Mouse (Mus musculus) forebrain, embryonic 16.5 days (tissue): Measurements from ENCODE around the gene Nrip3. TPM values are rescaled to one million over a fixed set of nuclear protein-coding genes. Genes with fewer than 3 reads are reported as not detected.

Experiments used
- ATAC-seq: fragments of 200-750 bp; cut with Nextera tagmentation; 2 replicates; pipeline ENCODE4 v1.8.0; 2017; ENCODE audit warnings: mild to moderate bottlenecking, moderate library complexity
- H3K27ac ChIP-seq: fragments of 300-500 bp; sonication (generic); 2 replicates; pipeline ENCODE4 v1.5.1; 2014; ENCODE audit warnings: low read length, control low read depth
- H3K27me3 ChIP-seq: fragments of 300-500 bp; sonication (generic); replicated peaks from 2 replicates; pipeline ENCODE4 v1.6.1; 2014; ENCODE audit warnings: low read length; ENCODE audit not compliant: control insufficient read depth, insufficient read depth
- H3K36me3 ChIP-seq: fragments of 300-500 bp; sonication (generic); 2 replicates; pipeline ENCODE4 v1.6.1; 2014; ENCODE audit not compliant: control insufficient read depth, insufficient read depth
- H3K4me1 ChIP-seq: fragments of 300-500 bp; sonication (generic); replicated peaks from 2 replicates; pipeline ENCODE4 v1.6.1; 2014; ENCODE audit warnings: low read length; ENCODE audit not compliant: control insufficient read depth, insufficient read depth
- H3K4me2 ChIP-seq: fragments of 300-500 bp; sonication (generic); 2 replicates; pipeline ENCODE4 v1.6.1; 2014; ENCODE audit warnings: mild to moderate bottlenecking, low read length, control low read depth
- H3K4me3 ChIP-seq: fragments of 300-500 bp; sonication (generic); replicated peaks from 2 replicates; pipeline ENCODE4 v1.5.1; 2014; ENCODE audit warnings: mild to moderate bottlenecking, low read length, control low read depth
- H3K9ac ChIP-seq: fragments of 300-500 bp; sonication (generic); replicated peaks from 2 replicates; pipeline ENCODE4 v1.6.1; 2014; ENCODE audit warnings: low read depth, low read length, control low read depth
- H3K9me3 ChIP-seq: fragments of 300-500 bp; sonication (generic); 2 replicates; pipeline ENCODE4 v1.6.1; 2016; ENCODE audit warnings: low read length; ENCODE audit not compliant: control insufficient read depth
- WGBS: fragments of 180-500 bp; shearing (Covaris S2); extraction: QIAGEN DNeasy Blood & Tissue Kit; methylation state at CpG from one replicate; pipeline ENCODE4 v1.1.7; 2014; 5-methylcytosine and 5-hydroxymethylcytosine counted together
- polyA plus RNA-seq: library from polyadenylated mRNA; unstranded; fragments of >200 nt; fragmentation: Nextera tagmentation; extraction: Ambion mirVana; gene quantifications from 2 replicates; pipeline ENCODE4 v1.2.1, GENCODE M21; 2015

The Nrip3 gene
- polyA plus RNA-seq, 1 experiment from 2014 or later = 7.9 TPM

DNA sequence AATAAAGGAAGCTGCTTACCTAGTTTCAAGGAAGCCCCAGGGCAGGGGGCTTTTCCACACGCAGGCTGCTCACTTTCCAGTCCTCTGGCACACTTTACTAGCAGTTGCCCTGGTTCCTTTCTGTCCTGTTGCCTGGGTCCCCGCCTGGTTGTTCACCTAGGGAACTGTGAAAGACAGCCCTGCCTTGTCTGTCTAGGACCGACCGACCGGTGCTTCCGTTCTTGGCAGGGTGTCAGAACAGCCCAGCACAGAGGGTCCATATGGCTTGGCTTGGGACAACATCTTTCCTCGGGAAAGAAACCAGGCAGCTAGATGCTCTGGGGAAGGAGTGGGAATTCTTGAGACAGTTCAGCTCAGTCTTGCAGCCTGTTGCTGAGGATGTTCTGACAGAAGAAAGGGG, 1.5 kb upstream of the Nrip3 start:
- H3K4me1 ChIP-seq = peaks cover 20% of the 10 kb centered on the region
- WGBS = 32% methylated on average over 7 of the region's 7 CpGs
- no peaks in the 10 kb centered on the region for H3K9me3 ChIP-seq
- no peak overlapping the region for H3K4me2 ChIP-seq
- H3K27ac ChIP-seq = no peak overlapping the region
- peaks cover 16% of the 10 kb centered on the region; the same call in 1 of the 2 replicates for H3K27me3 ChIP-seq
- H3K36me3 ChIP-seq = no peaks in the 10 kb centered on the region
- no peak for ATAC-seq
- H3K9ac ChIP-seq = no peak overlapping the region
- no peak overlapping the region for H3K4me3 ChIP-seq

DNA sequence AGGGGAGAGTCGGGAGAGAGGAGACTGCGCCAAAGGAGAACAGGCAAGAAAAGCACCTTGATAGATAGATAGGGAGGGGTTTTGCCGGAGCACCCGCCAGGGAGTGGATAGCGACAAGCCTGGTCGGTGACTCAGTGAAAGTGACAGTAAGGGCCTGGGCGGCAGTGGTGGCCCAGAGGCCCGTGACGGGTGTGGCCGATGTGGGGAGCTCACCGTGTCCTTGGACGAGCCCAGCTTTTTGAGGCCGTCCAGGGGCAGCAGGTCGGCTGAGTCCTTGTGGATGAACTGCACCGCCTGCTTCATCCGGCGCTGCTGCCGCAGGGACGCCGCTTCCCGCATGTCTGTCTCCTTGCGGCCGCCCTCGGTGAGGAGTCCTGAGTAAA, 747 bp downstream of the Nrip3 start:
- H3K9me3 ChIP-seq = no peaks in the 10 kb centered on the region
- peak overlapping the region; percentile 69 for H3K4me3 ChIP-seq
- peak; percentile 59 for ATAC-seq
- under 1% methylated on average over 24 of the region's 24 CpGs for WGBS
- H3K4me2 ChIP-seq = peak overlapping the region; percentile 99
- H3K36me3 ChIP-seq = no peaks in the 10 kb centered on the region
- peaks cover 20% of the 10 kb centered on the region for H3K4me1 ChIP-seq
- peaks cover 16% of the 10 kb centered on the region; the same call in 1 of the 2 replicates for H3K27me3 ChIP-seq
- H3K27ac ChIP-seq = no peak overlapping the region
- H3K9ac ChIP-seq = peak overlapping the region; percentile 69

DNA sequence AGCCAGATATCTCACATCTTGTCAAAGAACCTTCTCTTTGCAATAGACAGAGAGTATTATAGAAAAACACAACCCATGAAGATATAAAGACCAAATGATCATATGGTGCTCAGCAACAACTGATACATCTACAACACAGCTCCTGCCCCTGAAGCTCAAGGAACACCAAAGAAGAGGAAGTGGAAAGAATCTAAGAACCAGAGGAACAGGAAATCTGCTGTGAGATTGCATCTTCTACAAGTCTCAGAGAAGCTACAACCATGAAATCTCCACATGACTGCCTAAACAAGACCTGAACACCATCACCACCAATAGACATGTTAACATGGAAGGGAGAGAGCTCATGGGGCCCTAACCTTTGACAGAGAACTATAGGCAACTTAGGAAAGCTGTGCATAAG, 9.6 kb downstream of the Nrip3 start:
- no peak overlapping the region for H3K4me3 ChIP-seq

DNA sequence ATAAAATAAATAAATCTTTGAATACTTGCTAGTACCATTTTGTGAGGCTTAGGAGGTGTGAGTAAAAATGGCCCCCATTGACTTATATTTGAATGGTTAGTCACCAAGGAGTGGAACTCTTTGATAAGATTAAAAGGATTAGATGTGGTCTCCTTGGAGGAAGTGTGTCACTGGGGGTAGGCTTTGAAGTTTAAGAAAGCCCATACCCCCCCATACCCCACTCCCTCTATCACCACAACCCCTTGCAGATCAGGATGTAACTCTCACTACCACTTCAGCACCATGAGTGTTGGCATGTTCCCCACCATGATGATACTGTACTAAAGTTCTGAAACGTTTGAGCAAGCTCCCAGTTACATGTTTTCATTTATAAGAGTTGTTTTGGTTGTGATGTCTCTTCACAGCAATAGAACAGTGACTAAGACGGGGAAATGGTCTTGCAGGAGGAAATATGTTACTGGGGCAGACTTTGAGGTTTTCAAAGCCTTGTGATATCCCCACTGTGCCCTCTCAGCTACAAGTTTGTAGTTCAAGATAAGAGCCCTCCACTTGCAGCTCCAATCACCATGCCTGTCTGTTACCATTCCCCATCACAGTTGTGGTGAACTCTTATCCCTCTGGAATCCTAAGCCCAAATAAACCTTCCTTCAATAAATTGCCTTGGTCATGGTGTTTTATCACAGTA, 13.0 kb downstream of the Nrip3 start:
- Histone ChIP-seq H3K4me1 (no peaks in the 10 kb centered on the region), H3K36me3 (no peaks in the 10 kb centered on the region)

More for the DNA sequence above, 9.6 kb downstream of the Nrip3 start:
- H3K4me2 ChIP-seq = no peak overlapping the region
- H3K4me1 ChIP-seq = no peaks in the 10 kb centered on the region
- no peaks in the 10 kb centered on the region for H3K9me3 ChIP-seq
- no peaks in the 10 kb centered on the region for H3K36me3 ChIP-seq
- H3K27ac ChIP-seq = no peak overlapping the region
- ATAC-seq = no peak
- H3K27me3 ChIP-seq = no peaks in the 10 kb centered on the region
- no peak overlapping the region for H3K9ac ChIP-seq

DNA sequence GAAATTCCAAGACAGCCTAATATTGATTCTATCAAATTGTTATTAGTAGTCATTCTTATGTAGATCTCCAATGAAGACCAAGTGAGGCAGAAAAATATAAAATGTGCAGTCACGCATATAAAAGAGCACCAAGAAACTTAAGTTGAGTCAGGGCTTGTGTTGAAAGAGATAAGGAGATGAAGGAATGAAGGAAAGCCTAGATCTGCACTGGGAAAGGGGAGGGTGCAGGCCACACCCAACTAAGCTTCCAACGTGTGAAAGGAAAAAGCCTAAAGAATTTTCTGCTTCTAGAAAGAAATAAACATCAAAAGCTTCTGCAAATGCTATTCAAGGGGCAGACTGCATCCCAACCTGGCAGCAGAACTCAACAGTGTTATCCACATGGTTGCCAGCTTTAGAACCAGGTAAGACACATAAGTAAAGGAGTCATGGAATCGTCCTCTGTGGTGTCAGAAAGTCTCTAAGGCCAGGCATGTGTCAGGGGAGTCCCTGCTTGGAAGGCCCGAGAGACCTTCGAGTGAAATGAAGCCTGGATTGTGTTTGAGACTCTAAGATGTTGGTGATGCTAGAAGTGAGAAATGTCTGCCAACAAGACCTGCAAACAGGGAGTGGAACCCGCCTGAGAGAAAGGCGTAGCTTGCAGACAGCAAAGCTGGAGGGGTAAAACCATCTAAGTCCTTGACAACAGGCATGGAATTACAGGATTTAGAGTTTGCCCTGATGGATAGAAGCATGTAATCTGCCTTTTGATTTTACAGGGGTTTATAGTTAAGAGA, 14.1 kb downstream of the Nrip3 start:
- WGBS = 86% methylated on average over 7 of the region's 7 CpGs
- Histone ChIP-seq H3K27ac (no peak overlapping the region), H3K4me2 (no peak overlapping the region), H3K4me3 (no peak overlapping the region), H3K27me3 (no peaks in the 10 kb centered on the region), H3K36me3 (no peaks in the 10 kb centered on the region), H3K9me3 (no peaks in the 10 kb centered on the region), H3K4me1 (no peaks in the 10 kb centered on the region), H3K9ac (no peak overlapping the region)
- ATAC-seq = no peak

More for the DNA sequence above, 13.0 kb downstream of the Nrip3 start:
- H3K9me3 ChIP-seq = no peaks in the 10 kb centered on the region
- no peaks in the 10 kb centered on the region for H3K27me3 ChIP-seq
- no peak overlapping the region for H3K4me3 ChIP-seq
- WGBS = 70% methylated on average over 2 of the region's 2 CpGs
- H3K9ac ChIP-seq = no peak overlapping the region
- no peak overlapping the region for H3K4me2 ChIP-seq
- ATAC-seq = no peak
- H3K27ac ChIP-seq = no peak overlapping the region

DNA sequence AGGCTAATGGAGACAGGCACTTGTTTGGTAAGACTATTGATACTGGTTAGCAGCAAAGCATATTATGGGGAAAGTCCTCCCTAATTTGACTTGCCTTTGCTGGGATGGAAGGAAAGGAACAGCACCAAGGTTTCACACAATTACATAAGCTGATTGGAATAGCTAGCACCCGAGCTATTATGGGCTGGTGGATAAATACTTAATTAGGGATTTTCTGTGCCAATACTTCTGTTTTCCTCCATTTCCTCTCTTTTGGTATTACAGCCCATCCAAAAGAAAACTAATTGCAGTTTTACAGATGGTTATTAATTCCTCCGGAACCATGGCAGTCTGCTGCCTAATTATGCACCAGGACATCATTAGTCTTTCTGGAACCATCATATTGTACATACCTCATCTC, 17.8 kb downstream of the Nrip3 start:
- H3K4me2 ChIP-seq = no peak overlapping the region
- peak; percentile 77 for ATAC-seq
- H3K4me3 ChIP-seq = no peak overlapping the region
- no peaks in the 10 kb centered on the region for H3K36me3 ChIP-seq
- 0 out of 2 replicates have a peak overlapping the region, but pooled peaks have one; percentile 46 for H3K27ac ChIP-seq
- no peaks in the 10 kb centered on the region for H3K27me3 ChIP-seq
- H3K9ac ChIP-seq = no peak overlapping the region
- 27% methylated on average over 2 of the region's 2 CpGs for WGBS
- H3K4me1 ChIP-seq = no peaks in the 10 kb centered on the region
- no peaks in the 10 kb centered on the region for H3K9me3 ChIP-seq

DNA sequence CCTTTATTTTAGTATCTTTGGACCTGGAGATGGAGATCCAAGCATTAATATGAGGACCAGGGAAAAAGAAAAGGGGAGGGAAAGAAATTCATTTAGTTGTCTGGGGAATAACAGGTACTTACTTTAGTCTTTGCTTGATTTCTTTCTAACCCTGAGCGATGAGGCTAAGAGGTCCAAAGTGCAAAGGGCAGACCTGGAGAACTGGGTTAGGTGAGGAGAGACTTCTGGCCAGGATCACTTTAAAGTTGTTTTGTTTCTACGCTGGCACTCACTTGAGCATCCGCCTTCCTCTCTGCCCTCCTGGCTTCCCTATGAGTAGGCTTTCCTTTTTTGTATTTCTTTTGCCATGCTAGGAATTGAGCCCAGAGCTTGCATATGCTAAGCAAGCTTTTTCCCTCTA, 25.5 kb downstream of the Nrip3 start:
- Histone ChIP-seq H3K27ac (no peak overlapping the region), H3K4me1 (peaks cover 14% of the 10 kb centered on the region), H3K4me2 (no peak overlapping the region), H3K36me3 (no peaks in the 10 kb centered on the region), H3K9me3 (no peaks in the 10 kb centered on the region), H3K4me3 (no peak overlapping the region), H3K9ac (no peak overlapping the region), H3K27me3 (no peaks in the 10 kb centered on the region)
- no peak for ATAC-seq
- WGBS = 91% methylated on average over 3 of the region's 3 CpGs

DNA sequence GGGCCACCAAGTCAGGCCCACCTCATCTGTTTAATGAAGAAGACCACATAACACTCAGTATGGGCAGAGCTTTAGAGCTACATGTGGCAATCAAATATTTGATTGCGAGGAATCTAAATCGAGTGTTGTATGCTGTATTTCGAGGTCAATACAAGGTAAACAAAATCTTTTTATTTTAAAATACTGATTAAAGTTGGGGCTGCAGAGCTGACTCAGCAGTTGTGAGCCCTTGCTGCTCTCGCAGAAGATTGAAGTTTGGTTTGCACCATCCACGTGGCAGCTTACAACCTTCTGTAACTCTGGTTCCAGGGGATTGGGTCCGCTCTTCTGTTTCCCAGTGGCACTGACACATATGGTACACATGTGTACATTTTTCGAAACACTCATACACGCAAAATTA, 27.8 kb downstream of the Nrip3 start:
- Histone ChIP-seq H3K9me3 (no peaks in the 10 kb centered on the region), H3K27ac (no peak overlapping the region), H3K4me1 (peaks cover 16% of the 10 kb centered on the region), H3K36me3 (no peaks in the 10 kb centered on the region), H3K4me2 (no peak overlapping the region), H3K4me3 (no peak overlapping the region), H3K27me3 (no peaks in the 10 kb centered on the region), H3K9ac (no peak overlapping the region)
- 92% methylated on average over 8 of the region's 8 CpGs for WGBS
- no peak for ATAC-seq

DNA sequence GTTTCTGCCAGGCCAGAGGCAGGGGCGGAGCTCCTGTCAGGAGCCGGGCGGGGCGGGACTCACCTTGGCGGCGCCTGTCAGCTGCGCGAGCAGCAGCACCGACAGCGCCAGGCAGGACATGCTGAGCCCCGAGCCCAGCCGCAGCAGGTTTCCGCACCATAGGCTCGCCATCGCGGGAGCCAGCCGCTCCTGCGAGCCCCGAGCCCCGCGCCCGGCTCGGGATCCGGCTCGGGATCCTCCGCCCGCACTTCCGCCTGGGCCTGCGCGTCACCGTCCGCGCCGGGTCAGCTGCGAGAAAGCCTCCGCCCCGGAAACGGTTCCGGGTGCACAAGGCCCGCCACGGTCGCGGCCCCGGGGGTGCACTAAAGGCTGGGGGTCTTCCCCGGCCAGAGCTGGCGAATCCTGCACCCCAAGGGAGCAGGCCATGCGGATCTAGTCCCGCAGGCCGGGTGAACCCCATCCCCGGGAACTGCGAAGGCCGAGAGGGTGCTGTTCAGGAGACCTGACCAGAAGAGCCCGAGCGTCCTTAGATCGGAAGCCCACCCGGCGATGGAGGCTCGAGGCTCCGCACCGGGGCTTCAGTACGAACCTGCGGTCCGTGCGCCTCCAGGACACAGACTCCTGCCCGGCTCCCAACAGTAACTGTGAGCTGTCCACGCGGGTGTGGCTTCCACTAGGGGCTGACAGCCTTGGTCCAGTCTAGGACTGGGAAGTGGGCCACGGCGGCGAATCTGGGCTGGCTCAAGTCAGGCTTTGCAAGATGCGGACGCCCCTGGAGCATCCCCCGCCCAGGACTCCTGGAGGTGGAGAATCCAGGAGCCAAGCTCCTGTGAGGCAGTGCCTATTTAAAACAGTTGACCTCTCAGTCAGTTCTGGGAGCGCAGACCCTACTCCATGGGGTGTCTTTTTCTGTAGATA, 29.6 kb downstream of the Nrip3 start, which contains the start of gene Tmem9b:
Gene Tmem9b (minus strand): TSS at position 868 of the 918 bp plus-strand sequence.
- WGBS = under 1% methylated on average over 58 of the region's 74 CpGs
- peaks cover 16% of the 10 kb centered on the region for H3K4me1 ChIP-seq

More for the DNA sequence above, 29.6 kb downstream of the Nrip3 start, which contains the start of gene Tmem9b:
- H3K27me3 ChIP-seq = no peaks in the 10 kb centered on the region
- H3K36me3 ChIP-seq = no peaks in the 10 kb centered on the region
- ATAC-seq = peak; percentile 91
- H3K9me3 ChIP-seq = no peaks in the 10 kb centered on the region
- peak within 1 kb of the TSS; percentile 90 for H3K9ac ChIP-seq
- H3K4me3 ChIP-seq = peak within 1 kb of the TSS; percentile 86
- H3K27ac ChIP-seq = peak within 1 kb of the TSS; percentile 70
- H3K4me2 ChIP-seq = peak within 1 kb of the TSS; percentile 76
